Mouse (Mus musculus): ENCODE results near the gene Vmn2r70. TPM values are rescaled to one million over a fixed set of nuclear protein-coding genes. Genes with fewer than 3 reads are reported as not detected.

Gene Vmn2r70
- polyA plus RNA-seq (2017; shearing (Covaris generic)), result not detected

GRCm38 (mm10) chr7:85569092-85569491 is at the start of gene Vmn2r70:
Gene Vmn2r70 (minus strand): TSS chr7:85569192.

DNA sequence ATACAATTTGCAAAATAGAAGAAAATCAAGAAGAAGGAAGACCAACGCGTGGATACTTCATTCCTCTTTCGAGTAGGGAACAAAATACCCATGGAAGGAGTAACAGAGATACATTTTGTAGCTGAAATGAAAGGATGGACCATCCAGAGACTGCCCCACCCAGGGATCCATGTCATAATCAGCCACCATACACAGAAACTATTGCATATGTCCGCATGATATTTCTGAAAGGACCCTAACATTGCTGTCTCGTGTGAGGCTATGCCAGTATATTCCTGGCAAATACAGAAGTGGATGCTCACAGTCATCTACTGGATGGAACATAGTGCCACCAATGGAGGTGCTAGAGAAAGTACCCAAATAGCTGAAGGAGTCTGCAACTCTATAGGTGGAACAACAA is 6.2 kb downstream of the Vmn2r70 start, which contains the start of gene Vmn2r71:
Gene Vmn2r71 (plus strand): TSS at position 301 of the 400 bp plus-strand sequence.

Other genes with a start within 250 kb of the Vmn2r70 start
- gene Vmn2r69, start 153.3 kb downstream of the Vmn2r70 start, polyA plus RNA-seq (2017; shearing (Covaris generic)), result not detected
- gene Vmn2r71, start 6.1 kb downstream of the Vmn2r70 start, polyA plus RNA-seq (2017; shearing (Covaris generic)), result not detected
- not detected for gene Vmn2r72, start 185.9 kb upstream of the Vmn2r70 start, polyA plus RNA-seq (2017; shearing (Covaris generic))